Mouse (Mus musculus) midbrain, embryonic 10.5 days (tissue): Measurements from ENCODE around the gene Pde3a. TPM values are rescaled to one million over a fixed set of nuclear protein-coding genes. Genes with fewer than 3 reads are reported as not detected.

ENCODE experiments used
- DNase-seq: peaks from one replicate; pipeline ENCODE4 v3.0.0-alpha.2; 2017; ENCODE audit warnings: low spot score
- H3K27ac ChIP-seq: fragments of 300-500 bp; sonication (generic); replicated peaks from 2 replicates; pipeline ENCODE4 v1.5.1; 2016; ENCODE audit warnings: mild to moderate bottlenecking
- H3K27me3 ChIP-seq: fragments of 300-500 bp; sonication (generic); 2 replicates; pipeline ENCODE4 v1.6.1; 2016; ENCODE audit warnings: low read depth, mild to moderate bottlenecking; ENCODE audit not compliant: poor library complexity, severe bottlenecking
- H3K36me3 ChIP-seq: fragments of 300-500 bp; sonication (generic); 2 replicates; pipeline ENCODE4 v1.6.1; 2016; ENCODE audit warnings: mild to moderate bottlenecking, moderate library complexity
- H3K4me1 ChIP-seq: fragments of 300-500 bp; sonication (generic); 2 replicates; pipeline ENCODE4 v1.6.1; 2016
- H3K4me3 ChIP-seq: fragments of 300-500 bp; sonication (generic); 2 replicates; pipeline ENCODE4 v1.5.1; 2016; ENCODE audit warnings: mild to moderate bottlenecking, moderate library complexity
- H3K9me3 ChIP-seq: fragments of 300-500 bp; sonication (generic); replicated peaks from 2 replicates; pipeline ENCODE4 v1.6.1; 2016; ENCODE audit warnings: mild to moderate bottlenecking
- WGBS: fragments of 180-500 bp; shearing (Covaris S2); methylation state at CpG from one replicate; pipeline ENCODE4 v1.1.7; 2016; 5-methylcytosine and 5-hydroxymethylcytosine counted together
- polyA plus RNA-seq: library from polyadenylated mRNA; unstranded; fragments of >200 nt; fragmentation: Nextera tagmentation; extraction: Ambion mirVana; gene quantifications from 2 replicates; pipeline ENCODE4 v1.2.1, GENCODE M21; 2016

Gene Pde3a
- 0.63 and 1.3 TPM in 2 replicates for polyA plus RNA-seq

DNA sequence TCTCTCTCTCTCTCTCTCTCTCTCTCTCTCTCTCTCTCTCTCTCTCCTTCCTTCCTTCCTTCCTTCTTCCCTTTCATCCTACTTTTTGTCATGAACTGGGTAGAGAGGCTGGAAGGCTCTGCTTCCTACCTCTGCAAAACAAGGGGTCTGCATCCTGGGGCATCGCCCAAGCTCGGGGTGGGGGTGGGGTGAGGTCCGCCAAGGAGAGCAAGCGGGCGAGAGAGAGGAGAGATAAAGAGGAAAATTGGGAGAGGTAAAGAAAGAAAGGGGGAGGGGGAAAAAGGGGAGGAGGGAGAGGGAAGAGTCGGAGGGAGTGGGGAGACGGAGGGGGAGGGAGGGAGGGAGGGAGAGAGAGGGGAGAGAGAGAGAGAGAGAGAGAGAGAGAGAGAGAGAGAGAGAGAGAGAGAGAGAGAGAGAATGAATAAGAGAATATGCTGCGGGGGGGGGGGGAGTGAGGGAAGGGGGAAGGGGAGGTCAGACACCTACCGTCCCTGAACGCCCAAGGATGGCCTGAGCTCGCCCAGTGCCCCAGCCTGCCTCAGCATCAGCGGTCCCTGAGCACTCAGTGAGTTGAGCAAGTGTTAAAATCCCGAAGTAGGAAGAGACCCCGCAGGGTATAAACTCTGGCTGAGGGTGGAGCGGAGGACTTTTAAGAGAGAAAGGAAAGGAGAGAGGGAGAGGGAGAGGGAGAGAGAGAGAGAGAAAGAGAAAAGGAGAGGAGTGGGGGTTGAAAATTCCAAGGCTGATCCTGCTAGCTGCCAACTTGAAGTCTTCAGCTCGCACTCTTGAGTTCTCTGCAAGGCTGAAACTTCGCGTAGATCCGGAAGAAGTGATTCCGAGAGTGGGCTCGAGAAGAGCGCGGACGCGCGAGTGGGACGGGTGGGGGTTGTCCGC, at the start of gene Pde3a:
Gene Pde3a (plus strand): TSS at position 579 of the 894 bp plus-strand sequence.
- no peak for DNase-seq
- Histone ChIP-seq H3K9me3 (no peaks in the 10 kb centered on the region), H3K27ac (peak within 1 kb of the TSS; percentile 83)

DNA sequence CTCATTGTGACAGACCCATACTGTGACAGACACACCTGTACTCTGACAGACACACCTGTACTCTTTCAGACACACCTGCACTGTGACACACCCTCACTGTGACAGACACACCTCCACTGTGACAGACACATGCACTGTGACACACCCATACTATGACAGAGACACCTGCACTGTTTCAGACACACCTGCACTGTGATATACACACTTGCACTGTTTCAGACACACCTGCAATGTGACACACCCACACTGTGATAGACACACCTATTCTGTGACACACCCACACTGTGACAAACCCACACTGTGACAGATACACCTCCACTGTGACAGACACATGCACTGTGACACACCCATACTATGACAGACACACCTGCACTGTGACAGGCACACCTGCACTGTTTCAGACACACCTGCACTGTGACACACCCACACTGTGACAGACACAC, 48.9 kb upstream of the Pde3a start:
- no peak for DNase-seq
- no peak overlapping the region for H3K27ac ChIP-seq
- H3K4me3 ChIP-seq: no peak overlapping the region
- no peaks in the 10 kb centered on the region for H3K27me3 ChIP-seq
- no peaks in the 10 kb centered on the region for H3K4me1 ChIP-seq
- H3K36me3 ChIP-seq: no peaks in the 10 kb centered on the region
- H3K9me3 ChIP-seq: no peaks in the 10 kb centered on the region

More for the DNA sequence above, at the start of gene Pde3a:
- H3K27me3 ChIP-seq: peaks cover 56% of the 10 kb centered on the region
- H3K4me3 ChIP-seq: peak within 1 kb of the TSS; percentile 63
- H3K4me1 ChIP-seq: peaks cover 27% of the 10 kb centered on the region
- under 1% methylated on average over 27 of the region's 28 CpGs for WGBS
- no peaks in the 10 kb centered on the region for H3K36me3 ChIP-seq

DNA sequence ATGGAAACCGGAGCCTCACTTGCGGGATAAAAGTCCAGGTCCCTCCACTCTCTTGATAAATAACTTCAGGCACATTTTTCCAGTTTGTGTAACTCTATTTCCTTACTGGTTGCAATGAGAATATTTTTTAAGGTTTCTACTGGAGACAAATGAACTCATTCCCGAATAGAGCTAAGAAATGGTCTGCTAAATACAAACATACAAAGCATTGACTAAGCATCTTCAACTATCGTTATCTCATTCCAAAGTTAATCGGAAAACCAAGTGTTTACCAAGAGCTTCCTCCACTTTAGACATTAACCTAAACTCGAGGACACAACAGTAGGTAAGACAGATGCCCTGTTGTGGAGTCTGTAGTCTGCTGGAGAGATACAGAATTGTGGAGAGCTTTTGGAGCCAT, 41.5 kb upstream of the Pde3a start:
- H3K4me3 ChIP-seq: no peak overlapping the region
- no peak overlapping the region for H3K27ac ChIP-seq
- no peaks in the 10 kb centered on the region for H3K27me3 ChIP-seq
- H3K4me1 ChIP-seq: no peaks in the 10 kb centered on the region
- H3K9me3 ChIP-seq: no peaks in the 10 kb centered on the region
- 88% methylated on average over 6 of the region's 6 CpGs for WGBS
- H3K36me3 ChIP-seq: no peaks in the 10 kb centered on the region
- DNase-seq: no peak

DNA sequence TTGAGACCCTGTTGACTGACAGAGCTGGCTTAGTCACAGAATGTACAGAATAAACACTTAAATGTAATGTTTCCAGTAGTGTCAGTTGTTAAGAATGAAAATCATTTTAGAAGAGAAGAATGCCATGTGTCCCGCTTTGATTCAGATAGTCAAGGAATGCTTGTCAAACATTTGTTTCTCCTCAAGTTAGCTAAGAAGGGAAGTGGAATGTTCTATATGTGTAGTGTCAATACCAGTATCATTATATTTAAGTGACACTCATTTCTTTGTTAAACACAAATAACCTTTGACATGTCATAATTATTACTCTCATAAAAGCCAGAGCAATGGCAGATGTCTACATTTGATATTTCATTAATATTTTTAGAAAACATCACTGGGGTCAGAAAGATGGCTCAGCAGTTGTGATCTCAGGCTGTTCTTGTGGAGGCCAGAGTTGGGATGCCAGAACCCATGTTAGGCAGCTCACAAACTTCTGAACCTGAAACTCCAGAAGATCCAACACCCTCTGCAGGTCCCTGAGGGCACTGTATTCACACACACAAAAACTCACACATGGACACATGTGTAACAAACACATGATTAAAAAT, 40.7 kb upstream of the Pde3a start:
- no peaks in the 10 kb centered on the region for H3K27me3 ChIP-seq
- DNase-seq: no peak
- no peak overlapping the region for H3K27ac ChIP-seq
- no peaks in the 10 kb centered on the region for H3K36me3 ChIP-seq
- 94% methylated on average over 1 of the region's 1 CpGs for WGBS
- no peak overlapping the region for H3K4me3 ChIP-seq
- H3K9me3 ChIP-seq: no peaks in the 10 kb centered on the region
- no peaks in the 10 kb centered on the region for H3K4me1 ChIP-seq

DNA sequence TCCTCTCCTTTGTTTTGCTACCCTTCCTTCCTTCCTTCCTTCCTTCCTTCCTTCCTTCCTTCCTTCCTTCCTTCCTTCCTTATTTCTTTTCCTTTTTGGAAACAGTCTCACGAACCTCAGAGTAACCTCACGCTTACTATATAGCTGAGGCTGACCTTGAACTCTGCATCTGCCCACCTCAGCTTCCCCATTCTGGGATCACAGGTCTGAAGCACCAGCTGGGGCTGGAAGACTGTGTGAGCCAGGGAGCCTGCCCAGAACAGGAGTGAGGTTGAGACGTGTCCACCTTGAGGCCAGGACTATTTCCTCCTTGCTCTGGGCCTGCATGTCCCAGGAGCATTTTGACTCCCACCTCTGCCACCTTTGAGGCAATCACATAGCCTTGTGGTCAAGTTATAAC, 39.0 kb upstream of the Pde3a start:
- H3K27ac ChIP-seq: no peak overlapping the region
- no peaks in the 10 kb centered on the region for H3K36me3 ChIP-seq
- WGBS: 95% methylated on average over 3 of the region's 3 CpGs
- DNase-seq: no peak
- H3K4me3 ChIP-seq: no peak overlapping the region
- H3K9me3 ChIP-seq: no peaks in the 10 kb centered on the region
- no peaks in the 10 kb centered on the region for H3K27me3 ChIP-seq
- H3K4me1 ChIP-seq: no peaks in the 10 kb centered on the region

DNA sequence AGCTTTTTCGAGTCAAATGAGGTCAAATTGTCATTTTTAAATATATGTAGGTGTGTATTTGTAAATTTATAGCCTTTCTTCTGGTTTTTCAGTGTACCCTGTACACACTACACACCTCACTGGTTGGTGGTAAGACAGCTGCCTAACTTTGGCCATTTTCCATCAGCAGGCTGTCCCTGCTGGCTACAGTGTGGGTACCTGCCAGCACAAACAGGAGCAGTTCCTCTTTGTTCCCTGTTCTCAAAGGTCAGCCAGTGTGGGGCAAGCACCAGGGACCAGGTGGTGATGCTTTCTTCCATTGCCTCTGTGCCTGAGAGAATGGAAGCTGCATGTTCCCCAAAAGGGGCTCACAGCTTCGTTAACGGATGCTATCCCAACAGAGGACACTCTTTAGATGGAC, 28.0 kb upstream of the Pde3a start:
- Histone ChIP-seq H3K36me3 (no peaks in the 10 kb centered on the region), H3K27ac (no peak overlapping the region), H3K4me1 (no peaks in the 10 kb centered on the region), H3K9me3 (no peaks in the 10 kb centered on the region), H3K4me3 (no peak overlapping the region), H3K27me3 (no peaks in the 10 kb centered on the region)
- no peak for DNase-seq
- WGBS: 78% methylated on average over 3 of the region's 3 CpGs

DNA sequence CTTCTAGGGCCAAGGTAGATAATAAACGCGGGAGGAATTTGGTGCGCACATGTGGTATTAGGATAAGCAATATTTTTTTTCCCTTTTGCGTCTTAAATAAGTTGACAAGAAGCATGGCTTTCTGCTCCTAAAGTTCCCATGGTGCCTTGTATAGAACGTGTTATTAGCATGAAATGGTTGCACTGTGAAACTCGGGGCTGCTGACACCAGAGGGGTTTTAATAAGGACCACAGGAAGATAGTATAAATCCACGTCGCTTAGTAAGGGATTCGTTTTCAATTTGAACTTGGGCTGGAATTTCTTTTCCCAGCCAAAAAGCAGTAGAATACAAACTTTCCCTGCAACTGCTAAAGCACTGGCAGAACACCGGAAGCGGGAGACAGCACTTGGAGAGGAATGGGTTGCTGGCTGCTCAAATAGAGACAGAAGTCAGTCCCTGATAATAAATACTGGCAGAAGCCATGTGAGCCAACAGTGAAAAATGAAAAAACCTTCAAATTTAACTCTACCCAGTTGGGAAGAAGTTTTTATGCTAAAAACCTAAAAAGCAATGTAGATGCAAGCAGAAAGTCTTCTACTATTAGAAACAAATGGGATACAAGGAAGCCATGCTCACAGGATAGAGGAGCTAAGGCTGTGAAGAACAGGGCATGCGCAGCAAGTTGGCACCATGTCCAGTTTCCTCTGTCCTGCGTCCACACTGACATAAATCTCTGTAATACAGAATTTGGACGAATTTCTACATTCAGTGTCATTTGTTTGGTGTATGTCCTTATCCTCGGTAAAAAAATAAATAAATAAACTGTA, 22.0 kb upstream of the Pde3a start:
- WGBS: 88% methylated on average over 15 of the region's 15 CpGs
- Histone ChIP-seq H3K4me3 (no peak overlapping the region), H3K27ac (no peak overlapping the region), H3K27me3 (no peaks in the 10 kb centered on the region), H3K36me3 (no peaks in the 10 kb centered on the region), H3K4me1 (no peaks in the 10 kb centered on the region), H3K9me3 (no peaks in the 10 kb centered on the region)
- DNase-seq: no peak

DNA sequence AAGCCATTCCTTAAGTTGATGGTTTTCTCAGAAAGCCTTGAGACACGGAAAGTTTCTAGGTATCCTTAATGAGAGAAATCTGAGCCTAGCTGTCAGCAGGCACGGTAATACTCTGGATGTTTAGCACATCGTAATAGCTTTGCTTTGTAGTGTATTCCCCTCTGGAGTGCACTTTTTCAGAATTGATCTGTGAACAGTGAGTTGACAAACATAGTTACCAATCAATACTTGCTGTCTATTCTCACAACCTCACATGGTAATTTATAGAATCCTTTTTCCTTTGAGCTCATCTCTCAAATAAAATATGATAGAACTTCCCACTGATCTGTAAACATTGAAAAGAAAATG, 21.4 kb upstream of the Pde3a start:
- Histone ChIP-seq H3K9me3 (no peaks in the 10 kb centered on the region), H3K4me3 (no peak overlapping the region), H3K36me3 (no peaks in the 10 kb centered on the region), H3K27ac (no peak overlapping the region), H3K4me1 (no peaks in the 10 kb centered on the region), H3K27me3 (no peaks in the 10 kb centered on the region)
- DNase-seq: no peak
- 85% methylated on average over 3 of the region's 3 CpGs for WGBS

DNA sequence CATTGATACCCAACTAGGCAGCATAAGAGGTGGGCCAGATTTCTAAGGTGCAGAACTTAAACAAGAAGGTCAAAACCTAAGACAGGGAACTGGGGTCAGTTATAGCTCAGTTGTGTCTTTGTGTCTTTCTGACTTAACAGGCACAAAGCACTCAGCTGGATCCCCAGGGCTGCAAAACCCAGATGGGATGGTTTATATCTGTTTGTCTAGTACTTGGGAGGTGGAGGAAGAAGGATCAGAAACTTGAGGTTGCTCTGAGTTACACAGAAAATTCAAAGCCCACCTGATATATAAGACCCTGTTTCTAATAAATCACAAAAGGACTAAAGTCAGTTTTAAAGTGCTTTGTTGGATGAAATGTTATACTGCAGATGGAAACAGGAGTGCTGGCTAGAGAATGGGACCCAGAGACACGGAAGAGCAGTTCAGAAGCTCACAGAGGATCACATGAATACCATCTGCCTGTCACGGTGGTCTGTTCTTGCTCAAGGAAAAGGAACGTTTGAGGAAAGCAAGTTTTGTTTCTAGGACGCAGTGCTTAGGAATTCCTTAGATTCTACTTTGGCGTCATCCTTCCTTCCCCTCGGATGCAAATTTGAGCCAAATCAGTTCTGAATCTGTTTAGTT, 16.2 kb upstream of the Pde3a start:
- Histone ChIP-seq H3K36me3 (no peaks in the 10 kb centered on the region), H3K27ac (no peak overlapping the region), H3K27me3 (no peaks in the 10 kb centered on the region), H3K4me3 (no peak overlapping the region), H3K9me3 (no peaks in the 10 kb centered on the region), H3K4me1 (no peaks in the 10 kb centered on the region)
- 63% methylated on average over 6 of the region's 6 CpGs for WGBS
- no peak for DNase-seq

DNA sequence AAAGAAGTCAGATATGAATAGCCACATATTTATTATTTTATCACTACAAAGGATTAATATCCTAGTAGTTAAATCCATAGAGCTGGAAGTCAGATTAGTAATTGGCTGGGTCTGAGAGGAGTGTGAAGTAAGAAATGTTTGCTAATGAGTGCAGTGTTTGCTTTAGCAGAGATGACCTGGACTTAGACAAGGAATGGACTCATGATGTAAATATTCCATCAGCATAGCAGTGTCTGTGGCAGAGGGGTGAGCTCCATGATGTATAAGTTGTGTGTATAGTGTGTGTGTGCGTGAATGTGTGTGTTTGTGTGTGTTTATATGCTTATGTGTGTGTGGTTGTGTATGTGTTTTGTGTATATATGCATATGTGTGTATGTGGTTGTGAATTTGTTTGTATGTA, 7.3 kb upstream of the Pde3a start:
- no peak overlapping the region for H3K4me3 ChIP-seq
- no peaks in the 10 kb centered on the region for H3K36me3 ChIP-seq
- no peaks in the 10 kb centered on the region for H3K4me1 ChIP-seq
- no peak for DNase-seq
- H3K9me3 ChIP-seq: no peaks in the 10 kb centered on the region
- H3K27ac ChIP-seq: no peak overlapping the region
- H3K27me3 ChIP-seq: no peaks in the 10 kb centered on the region
- 90% methylated on average over 1 of the region's 1 CpGs for WGBS

DNA sequence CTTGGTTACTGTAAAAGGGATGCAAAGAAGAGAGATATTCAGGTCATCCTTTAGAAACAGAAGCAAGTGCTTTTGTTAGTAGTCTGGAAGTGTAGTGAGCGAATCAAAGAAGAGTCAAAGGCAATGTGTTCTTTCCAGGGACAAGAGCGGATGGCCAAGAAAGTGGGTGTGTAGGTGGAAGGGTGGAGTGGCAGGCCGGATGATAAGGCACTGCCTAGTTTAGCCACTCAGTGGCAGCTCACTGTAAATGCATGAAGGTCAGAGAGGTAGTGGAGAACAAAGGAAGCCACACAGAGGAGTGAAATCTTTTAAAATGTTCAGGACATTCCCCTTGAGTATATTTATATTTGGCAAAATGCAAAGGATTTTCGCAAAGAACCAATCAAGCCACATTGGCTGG, 4.0 kb upstream of the Pde3a start:
- H3K4me3 ChIP-seq: no peak overlapping the region
- H3K27me3 ChIP-seq: peaks cover 20% of the 10 kb centered on the region
- WGBS: 90% methylated on average over 4 of the region's 4 CpGs
- DNase-seq: no peak
- no peaks in the 10 kb centered on the region for H3K36me3 ChIP-seq
- H3K9me3 ChIP-seq: no peaks in the 10 kb centered on the region
- no peak overlapping the region for H3K27ac ChIP-seq
- H3K4me1 ChIP-seq: peaks cover 21% of the 10 kb centered on the region

DNA sequence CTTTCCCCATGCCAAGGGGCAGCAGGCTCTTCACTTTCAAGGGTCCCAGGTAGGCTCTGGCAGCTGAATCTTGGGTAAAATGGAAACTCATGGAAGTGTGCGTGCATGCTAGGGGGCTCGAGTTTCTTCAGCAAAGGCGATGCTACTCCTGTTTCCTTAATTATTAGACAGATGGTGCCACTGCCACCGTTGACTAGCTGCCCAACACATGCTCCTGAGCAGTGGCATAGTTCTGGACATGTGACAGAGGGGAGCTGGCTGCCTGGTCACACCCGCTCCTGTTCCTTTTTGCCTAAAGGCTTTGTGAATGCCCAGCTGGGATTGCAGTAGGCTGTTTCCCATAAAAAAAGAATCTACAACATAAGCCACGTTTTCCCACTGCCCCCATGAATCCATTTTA, 2.7 kb upstream of the Pde3a start:
- no peak for DNase-seq
- Histone ChIP-seq H3K27ac (no peak overlapping the region), H3K36me3 (no peaks in the 10 kb centered on the region), H3K9me3 (no peaks in the 10 kb centered on the region), H3K4me3 (no peak overlapping the region), H3K27me3 (peaks cover 33% of the 10 kb centered on the region), H3K4me1 (peaks cover 27% of the 10 kb centered on the region)
- 83% methylated on average over 6 of the region's 6 CpGs for WGBS
